Mouse (Mus musculus) liver, adult 2 months (tissue): ENCODE results near the gene Evx2. TPM values are rescaled to one million over a fixed set of nuclear protein-coding genes. Genes with fewer than 3 reads are reported as not detected.

ENCODE experiments used
- DNase-seq: peaks from one replicate; pipeline ENCODE4 v3.0.0-alpha.2; 2011; ENCODE audit warnings: low read depth, low spot score; ENCODE audit errors: extremely low read depth
- H3K27ac ChIP-seq: fragments of 200-500 bp; replicated peaks from 2 replicates; pipeline ENCODE4 v1.5.1; 2012; ENCODE audit warnings: low read depth, mild to moderate bottlenecking, control low read depth, inconsistent platforms, low read length; ENCODE audit not compliant: insufficient read depth
- H3K27me3 ChIP-seq: fragments of 200-500 bp; 2 replicates; pipeline ENCODE4 v1.6.1; 2012; ENCODE audit warnings: mild to moderate bottlenecking, moderate library complexity, low read length, inconsistent platforms; ENCODE audit not compliant: control insufficient read depth, insufficient read depth
- H3K36me3 ChIP-seq: fragments of 200-500 bp; 2 replicates; pipeline ENCODE4 v1.6.1; 2012; ENCODE audit warnings: low read length, inconsistent platforms; ENCODE audit not compliant: control insufficient read depth, insufficient read depth
- H3K4me1 ChIP-seq: fragments of 200-500 bp; 2 replicates; pipeline ENCODE4 v1.6.1; 2011; ENCODE audit warnings: low read length; ENCODE audit not compliant: control insufficient read depth, insufficient read depth
- H3K4me3 ChIP-seq: fragments of 200-500 bp; 2 replicates; pipeline ENCODE4 v1.5.1; 2011; ENCODE audit warnings: low read depth, mild to moderate bottlenecking, control low read depth, low read length, moderate library complexity; ENCODE audit not compliant: insufficient read depth
- H3K79me2 ChIP-seq: fragments of 200-500 bp; 2 replicates; pipeline ENCODE4 v1.6.1; 2012; ENCODE audit warnings: inconsistent platforms, mild to moderate bottlenecking, low read length, moderate library complexity; ENCODE audit not compliant: control insufficient read depth, insufficient read depth
- H3K9ac ChIP-seq: fragments of 200-500 bp; 2 replicates; pipeline ENCODE4 v1.6.1; 2012; ENCODE audit warnings: low read depth, mild to moderate bottlenecking, control low read depth, inconsistent platforms, low read length
- CTCF ChIP-seq: fragments of 200-500 bp; IDR thresholded peaks from 2 replicates; pipeline ENCODE4 v1.5.1; 2011; ENCODE audit warnings: low read depth, low read length, control low read depth
- POLR2A ChIP-seq: fragments of 200-500 bp; IDR thresholded peaks from 2 replicates; pipeline ENCODE4 v1.6.1; 2011; ENCODE audit warnings: low read length, control low read depth; ENCODE audit not compliant: insufficient read depth; ENCODE audit errors: extremely low read depth
- whole genome bisulfite sequencing: fragments of 180-500 bp; shearing (Covaris S2); methylation state at CpG from one replicate; pipeline ENCODE4 v1.1.7; 2018; 5-methylcytosine and 5-hydroxymethylcytosine counted together
- polyA plus RNA-seq: library from polyadenylated mRNA; depleted of rRNA; stranded (reverse); fragments of >200 nt; gene quantifications from 2 replicates; pipeline ENCODE4 v1.2.3, GENCODE M21; 2012
- total RNA-seq: library from RNA; depleted of rRNA; stranded (reverse); fragments of >200 nt; gene quantifications from 2 replicates; pipeline ENCODE4 v1.2.3, GENCODE M21; 2014

Evx2 gene
- total and polyA plus RNA-seq, 2 experiments, result not detected

DNA sequence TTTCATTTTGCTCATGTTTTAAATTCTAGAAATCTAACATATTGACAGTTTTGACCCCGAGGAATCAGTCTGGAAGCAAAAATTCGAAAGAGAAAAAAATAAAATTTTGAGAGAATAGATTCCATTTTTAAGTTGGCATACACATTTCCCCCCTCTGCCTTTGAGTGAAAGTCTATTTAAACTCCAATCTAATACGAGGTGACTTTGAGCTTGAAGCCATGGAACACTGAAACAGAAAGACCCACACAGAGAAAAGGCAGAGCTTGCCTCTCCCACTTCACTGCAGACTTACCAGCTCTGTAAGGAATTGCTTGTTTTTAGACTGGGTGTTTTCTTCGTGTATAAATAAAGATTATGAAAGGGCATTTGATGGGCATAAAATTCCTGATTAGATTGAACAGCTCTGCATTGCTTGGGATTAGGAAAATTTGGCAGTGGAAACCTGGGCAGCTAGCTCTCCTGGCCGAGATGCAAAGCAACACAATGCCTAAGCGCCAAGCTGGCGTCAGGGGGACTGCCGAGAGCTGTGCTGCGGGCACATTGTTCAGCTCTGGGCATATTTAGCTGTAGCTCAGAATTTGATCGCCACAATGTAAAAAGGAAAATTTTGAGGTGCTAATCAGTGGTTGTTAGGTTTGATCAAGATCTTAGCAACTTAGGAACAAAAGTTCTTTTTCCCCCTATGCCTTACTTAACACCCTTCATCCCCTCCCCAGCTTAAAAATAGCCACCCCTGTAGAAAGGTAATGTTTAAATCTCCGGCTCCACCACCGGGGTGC is 29.6 kb upstream of the Evx2 start:
- DNase-seq, result no peak
- Histone ChIP-seq H3K36me3 (no peaks in the 10 kb centered on the region), H3K9ac (no peak overlapping the region), H3K27ac (no peak overlapping the region), H3K27me3 (peaks cover 46% of the 10 kb centered on the region), H3K4me1 (no peaks in the 10 kb centered on the region), H3K79me2 (no peaks in the 10 kb centered on the region), H3K4me3 (no peak overlapping the region)
- 7% methylated on average over 12 of the region's 12 CpGs for WGBS
- TF ChIP-seq CTCF (no peak), POLR2A (no peak)

- WGBS, result 5% methylated on average over 31 of the region's 31 CpGs
- no peak for DNase-seq
- no peak overlapping the region for H3K4me3 ChIP-seq
- H3K79me2 ChIP-seq, result no peaks in the 10 kb centered on the region
- no peaks in the 10 kb centered on the region for H3K36me3 ChIP-seq
- no peaks in the 10 kb centered on the region for H3K4me1 ChIP-seq
- TF ChIP-seq CTCF, result no peak
- no peak for TF ChIP-seq POLR2A
- peaks cover 48% of the 10 kb centered on the region for H3K27me3 ChIP-seq
- no peak overlapping the region for H3K9ac ChIP-seq
- no peak overlapping the region for H3K27ac ChIP-seq
These were observed 28.6 kb upstream of the Evx2 start for GRCm38 (mm10) chr2:74687698-74688555.

DNA sequence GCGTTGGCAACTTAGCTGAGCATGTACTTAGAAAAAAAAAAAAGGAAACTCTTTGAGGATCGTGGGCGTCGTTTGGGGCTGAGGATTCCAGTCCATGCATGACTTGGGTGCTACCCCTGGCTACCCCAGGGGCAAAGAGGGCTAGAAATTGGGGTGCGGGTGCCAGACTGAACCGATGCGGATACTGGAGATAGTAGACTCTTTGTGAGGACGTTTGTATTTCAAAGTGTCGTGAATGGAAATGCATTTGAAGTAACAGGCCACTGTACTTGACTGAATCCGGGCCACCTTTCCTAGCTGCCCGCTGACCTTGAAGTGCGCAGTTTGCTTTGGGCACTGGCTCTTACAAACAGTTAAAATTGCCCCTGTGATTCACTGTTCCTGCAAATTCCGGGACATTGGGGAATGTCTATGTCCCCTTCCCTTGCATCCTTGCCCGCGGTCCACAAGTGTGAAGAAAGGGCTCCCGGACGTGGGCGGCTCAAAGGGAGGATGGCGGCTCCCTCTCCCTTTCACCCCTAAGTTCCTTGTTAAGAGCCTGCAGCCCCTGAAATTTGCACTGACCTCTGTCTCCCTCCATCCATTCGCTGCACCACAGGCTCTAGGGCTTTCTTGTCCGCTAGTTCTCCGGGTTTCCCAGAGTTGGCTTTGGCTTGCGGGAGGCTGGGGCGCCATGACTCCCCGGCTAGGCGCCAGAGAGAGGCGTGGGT is 27.8 kb upstream of the Evx2 start:
- DNase-seq, result no peak
- peaks cover 48% of the 10 kb centered on the region for H3K27me3 ChIP-seq
- TF ChIP-seq CTCF (no peak), POLR2A (no peak)
- no peak overlapping the region for H3K4me3 ChIP-seq
- H3K4me1 ChIP-seq, result no peaks in the 10 kb centered on the region; the same call in 1 of the 2 replicates
- H3K9ac ChIP-seq, result no peak overlapping the region
- H3K27ac ChIP-seq, result no peak overlapping the region
- WGBS, result 4% methylated on average over 27 of the region's 27 CpGs
- H3K36me3 ChIP-seq, result no peaks in the 10 kb centered on the region
- no peaks in the 10 kb centered on the region for H3K79me2 ChIP-seq

GRCm38 (mm10) chr2:74686301-74686987 is 27.1 kb upstream of the Evx2 start:
- no peak overlapping the region for H3K4me3 ChIP-seq
- H3K79me2 ChIP-seq, result no peaks in the 10 kb centered on the region
- no peak overlapping the region for H3K27ac ChIP-seq
- no peaks in the 10 kb centered on the region for H3K36me3 ChIP-seq
- 12% methylated on average over 17 of the region's 17 CpGs for WGBS
- H3K9ac ChIP-seq, result no peak overlapping the region
- TF ChIP-seq CTCF, result peak; percentile 41; the same call in 1 of the 2 replicates
- no peak for TF ChIP-seq POLR2A
- no peaks in the 10 kb centered on the region; the same call in 1 of the 2 replicates for H3K4me1 ChIP-seq
- DNase-seq, result peak; percentile 52
- H3K27me3 ChIP-seq, result peaks cover 49% of the 10 kb centered on the region

- H3K27ac ChIP-seq, result no peak overlapping the region
- WGBS, result 18% methylated on average over 4 of the region's 4 CpGs
- H3K27me3 ChIP-seq, result peaks cover 50% of the 10 kb centered on the region
- TF ChIP-seq POLR2A (no peak), CTCF (no peak)
- H3K9ac ChIP-seq, result no peak overlapping the region
- H3K4me3 ChIP-seq, result no peak overlapping the region
- H3K4me1 ChIP-seq, result no peaks in the 10 kb centered on the region; the same call in 1 of the 2 replicates
- no peaks in the 10 kb centered on the region for H3K79me2 ChIP-seq
- H3K36me3 ChIP-seq, result no peaks in the 10 kb centered on the region
- no peak for DNase-seq
These were observed 25.8 kb upstream of the Evx2 start for GRCm38 (mm10) chr2:74685059-74685603.
